13 mouse cellular contexts compared by ENCODE assay signal in genomic region chr12:102390042-102390441, GRCm38 (mm10). TPM values are rescaled to one million over a fixed set of nuclear protein-coding genes. Genes with fewer than 3 reads are reported as not detected.
A peak's percentile ranks its signal among the peaks of the same experiment; 100 is the strongest.
DNase-seq lines count a peak whose midpoint lies in the region; ATAC-seq and TF ChIP-seq lines count a peak whose summit lies in the region.
"Had no signal": no experiment of that assay in that cellular context is flagged by ENCODE, and none has a peak within 500 bp of the region (broad histone marks: within the 10 kb centered on the region; RNA-seq: fewer than 3 reads in every experiment).

No protein-coding gene starts in this region.

- DNase-seq in forebrain, embryonic 10.5 days (ENCODE audit: extremely low spot score, low spot score) = no peak
- DNase-seq in forebrain, embryonic 14.5 days (ENCODE audit: low spot score) = no peak
- DNase-seq in liver, embryonic 11.5 days (ENCODE audit: low spot score) = no peak
- no peak for DNase-seq in ES-E14 (ENCODE audit: low read depth, low spot score)
- DNase-seq in layer of hippocampus, adult 9-10 months (ENCODE audit: low spot score) = no peak
- no peak for DNase-seq in layer of hippocampus, adult 9-11 months
- DNase-seq: adrenal gland, postnatal 36 days; B cell, adult 2 months; cerebellum, adult 8-10 months; kidney, adult 11 months had no signal

- no peak overlapping the region for H3K9ac ChIP-seq in forebrain, embryonic 14.5 days (ENCODE audit: low read length)
- no peak overlapping the region for H3K9ac ChIP-seq in liver, embryonic 12.5 days
- H3K9ac ChIP-seq in liver, embryonic 11.5 days (ENCODE audit: low read depth, low read length) = no peak overlapping the region
- no peak overlapping the region for H3K9ac ChIP-seq in ES-E14 (ENCODE audit: insufficient read depth, low read depth, low read length, poor library complexity, severe bottlenecking)
- no peak overlapping the region for H3K9ac ChIP-seq in forebrain, embryonic 16.5 days (replicated peaks; ENCODE audit: low read depth, low read length)
- H3K9ac ChIP-seq: neural tube, embryonic 13.5 days had no signal

- H3K36me3 ChIP-seq in forebrain, embryonic 10.5 days (replicated peaks) = peaks cover 15% of the 10 kb centered on the region
- H3K36me3 ChIP-seq in forebrain, embryonic 14.5 days (ENCODE audit: control insufficient read depth, insufficient read depth, low read length) = peaks cover 6% of the 10 kb centered on the region
- peaks cover 42% of the 10 kb centered on the region for H3K36me3 ChIP-seq in liver, embryonic 12.5 days
- no peaks in the 10 kb centered on the region; the same call in 1 of the 2 replicates for H3K36me3 ChIP-seq in liver, embryonic 11.5 days (ENCODE audit: control insufficient read depth, insufficient read depth, low read length)
- peaks cover 5% of the 10 kb centered on the region; the same call in 1 of the 2 replicates for H3K36me3 ChIP-seq in ES-E14 (ENCODE audit: control insufficient read depth, insufficient read depth, low read length, poor library complexity, severe bottlenecking)
- peaks cover under 1% of the 10 kb centered on the region; the same call in 1 of the 2 replicates for H3K36me3 ChIP-seq in forebrain, embryonic 16.5 days (ENCODE audit: control insufficient read depth, insufficient read depth)

- H3K4me1 ChIP-seq in forebrain, embryonic 10.5 days = no peaks in the 10 kb centered on the region
- H3K4me1 ChIP-seq in forebrain, embryonic 14.5 days (ENCODE audit: control insufficient read depth, insufficient read depth, low read length) = no peaks in the 10 kb centered on the region
- H3K4me1 ChIP-seq in liver, embryonic 12.5 days = no peaks in the 10 kb centered on the region
- no peaks in the 10 kb centered on the region for H3K4me1 ChIP-seq in liver, embryonic 11.5 days (replicated peaks; ENCODE audit: control insufficient read depth, insufficient read depth, low read length)
- H3K4me1 ChIP-seq in ES-E14 (ENCODE audit: control insufficient read depth in 2 of 2, insufficient read depth in 2 of 2, low read length in 2 of 2, poor library complexity in 1 of 2) = no peaks in the 10 kb centered on the region; a peak in 1 of 4 replicates
- H3K4me1 ChIP-seq in forebrain, embryonic 16.5 days (replicated peaks; ENCODE audit: control insufficient read depth, insufficient read depth, low read length) = no peaks in the 10 kb centered on the region
- H3K4me1 ChIP-seq: neural tube, embryonic 13.5 days had no signal

- in situ Hi-C loops in ES-E14 (cut with MboI; ENCODE audit: low sequenced_read_pairs in 2 of 2, unreplicated experiment in 2 of 2) = loop anchor here in 1 of 2 experiments (10.0 kb wide), 1 partner anchor 75 kb away; the partner anchor contains the start of gene Golga5

- 30% methylated on average over 8 of the region's 8 CpGs for WGBS in forebrain, embryonic 10.5 days
- 25% methylated on average over 8 of the region's 8 CpGs for WGBS in forebrain, embryonic 14.5 days
- 62% methylated on average over 8 of the region's 8 CpGs for WGBS in liver, embryonic 12.5 days (ENCODE audit: insufficient replicate concordance)
- 65% methylated on average over 8 of the region's 8 CpGs for WGBS in liver, embryonic 11.5 days
- 23% methylated on average over 8 of the region's 8 CpGs for WGBS in forebrain, embryonic 16.5 days

- H3K4me3 ChIP-seq in forebrain, embryonic 10.5 days = peak overlapping the region; percentile 23
- H3K4me3 ChIP-seq in forebrain, embryonic 14.5 days (ENCODE audit: low read depth, low read length) = no peak overlapping the region
- no peak overlapping the region for H3K4me3 ChIP-seq in liver, embryonic 12.5 days
- H3K4me3 ChIP-seq in liver, embryonic 11.5 days (ENCODE audit: low read depth, low read length) = no peak overlapping the region
- peak overlapping the region; percentile 3 to 50; a peak in 3 of 4 replicates for H3K4me3 ChIP-seq in ES-E14 (ENCODE audit: insufficient read depth in 1 of 2, low read depth in 1 of 2, low read length in 2 of 2, poor library complexity in 1 of 2, severe bottlenecking in 1 of 2)
- no peak overlapping the region for H3K4me3 ChIP-seq in forebrain, embryonic 16.5 days (replicated peaks; ENCODE audit: low read length)
- H3K4me3 ChIP-seq: neural tube, embryonic 13.5 days had no signal

- no peak overlapping the region for H3K27ac ChIP-seq in forebrain, embryonic 10.5 days
- no peak overlapping the region for H3K27ac ChIP-seq in forebrain, embryonic 14.5 days (ENCODE audit: low read depth, low read length)
- no peak overlapping the region for H3K27ac ChIP-seq in liver, embryonic 12.5 days
- no peak overlapping the region for H3K27ac ChIP-seq in liver, embryonic 11.5 days (ENCODE audit: low read depth, low read length)
- no peak overlapping the region for H3K27ac ChIP-seq in ES-E14 (ENCODE audit: insufficient read depth, low read depth, low read length, poor library complexity, severe bottlenecking)
- no peak overlapping the region for H3K27ac ChIP-seq in forebrain, embryonic 16.5 days (ENCODE audit: low read length)
- H3K27ac ChIP-seq: neural tube, embryonic 13.5 days had no signal

- no peaks in the 10 kb centered on the region for H3K27me3 ChIP-seq in forebrain, embryonic 10.5 days (ENCODE audit: poor library complexity, severe bottlenecking)
- no peaks in the 10 kb centered on the region for H3K27me3 ChIP-seq in forebrain, embryonic 14.5 days (replicated peaks; ENCODE audit: control insufficient read depth, insufficient read depth, low read length)
- H3K27me3 ChIP-seq in liver, embryonic 12.5 days (replicated peaks) = no peaks in the 10 kb centered on the region
- H3K27me3 ChIP-seq in liver, embryonic 11.5 days (replicated peaks; ENCODE audit: control insufficient read depth, insufficient read depth, low read length) = no peaks in the 10 kb centered on the region
- no peaks in the 10 kb centered on the region for H3K27me3 ChIP-seq in forebrain, embryonic 16.5 days (replicated peaks; ENCODE audit: control insufficient read depth, insufficient read depth, low read length)

- ATAC-seq in forebrain, embryonic 14.5 days = no peak; the same call in 1 of the 2 replicates
- peak; percentile 23; the same call in 1 of the 2 replicates for ATAC-seq in liver, embryonic 12.5 days
- ATAC-seq in liver, embryonic 11.5 days (replicated peaks; ENCODE audit: low FRiP score) = no peak
- 0 out of 2 replicates have a peak, but pooled peaks have one; percentile 32 for ATAC-seq in forebrain, embryonic 16.5 days

- H3K4me2 ChIP-seq in forebrain, embryonic 14.5 days (ENCODE audit: low read length) = no peak overlapping the region
- H3K4me2 ChIP-seq in liver, embryonic 12.5 days = no peak overlapping the region
- H3K4me2 ChIP-seq in liver, embryonic 11.5 days = no peak overlapping the region
- no peak overlapping the region for H3K4me2 ChIP-seq in forebrain, embryonic 16.5 days (ENCODE audit: low read length)
- H3K4me2 ChIP-seq: neural tube, embryonic 13.5 days had no signal

- no peaks in the 10 kb centered on the region for H3K9me3 ChIP-seq in forebrain, embryonic 10.5 days
- H3K9me3 ChIP-seq in forebrain, embryonic 14.5 days (replicated peaks; ENCODE audit: control insufficient read depth, low read length) = no peaks in the 10 kb centered on the region
- no peaks in the 10 kb centered on the region for H3K9me3 ChIP-seq in liver, embryonic 12.5 days (replicated peaks)
- no peaks in the 10 kb centered on the region for H3K9me3 ChIP-seq in liver, embryonic 11.5 days (ENCODE audit: control insufficient read depth, low read length)
- H3K9me3 ChIP-seq in ES-E14 (ENCODE audit: control insufficient read depth, insufficient read depth, low read depth, low read length) = no peaks in the 10 kb centered on the region
- H3K9me3 ChIP-seq in forebrain, embryonic 16.5 days (ENCODE audit: control insufficient read depth, low read length) = no peaks in the 10 kb centered on the region
- H3K9me3 ChIP-seq: neural tube, embryonic 13.5 days had no signal

TF ChIP-seq in ES-E14, 5 proteins besides CTCF, POLR2A, EP300 and RAD21:
- no peak for TF ChIP-seq HCFC1 (IDR thresholded peaks at IDR 0.05; ENCODE audit: borderline replicate concordance, insufficient read depth, low read length)
- no peak for TF ChIP-seq ZNF384 (IDR thresholded peaks at IDR 0.05; ENCODE audit: low read depth, low read length)
- TF ChIP-seq MAFK (IDR thresholded peaks at IDR 0.05; ENCODE audit: insufficient read depth, low read depth, low read length) = no peak
- no peak for TF ChIP-seq CHD2 (IDR thresholded peaks at IDR 0.05; ENCODE audit: low read depth, low read length)
- no peak for TF ChIP-seq ZC3H11A (IDR thresholded peaks at IDR 0.05; ENCODE audit: borderline replicate concordance, low read depth, low read length)

RNA-seq across cellular contexts. Expression of gene Lgmn, which starts 49.6 kb away (rescaled TPM):
- polyA plus RNA-seq in forebrain, embryonic 10.5 days (2016; fragmentation: Nextera tagmentation; extraction: Ambion mirVana) = 41.4 and 42.8 TPM in 2 replicates
- polyA plus RNA-seq in forebrain, embryonic 14.5 days (2014; fragmentation: Nextera tagmentation; extraction: Ambion mirVana) = 87.0 and 90.5 TPM in 2 replicates
- 47.2 and 49.9 TPM in 2 replicates for polyA plus RNA-seq in liver, embryonic 12.5 days (2016; fragmentation: Nextera tagmentation; extraction: Ambion mirVana)
- polyA plus RNA-seq in liver, embryonic 11.5 days (2014; fragmentation: Nextera tagmentation; extraction: Ambion mirVana) = 59.5 and 65.8 TPM in 2 replicates
- 99.1 and 117 TPM in 2 replicates for total RNA-seq in ES-E14 (2012; rRNA removed)
- 70.3 and 78.8 TPM in 2 replicates for polyA plus RNA-seq in forebrain, embryonic 16.5 days (2015; fragmentation: Nextera tagmentation; extraction: Ambion mirVana)

Comparison
In these comparisons a context has a peak if more than half of its experiments do, and no peak if none do; other contexts are left out.
1. H3K4me3 ChIP-seq: peak in forebrain, embryonic 10.5 days (single experiment) and ES-E14 (2 of 2); none in forebrain, embryonic 14.5 days (single experiment), liver, embryonic 12.5 days (single experiment), liver, embryonic 11.5 days (single experiment) and forebrain, embryonic 16.5 days (single experiment).
2. ATAC-seq: peak in liver, embryonic 12.5 days (single experiment) and forebrain, embryonic 16.5 days (single experiment); none in forebrain, embryonic 14.5 days (single experiment) and liver, embryonic 11.5 days (single experiment).